Mouse (Mus musculus): ENCODE measurements around the gene Eef1akmt1.

DNA sequence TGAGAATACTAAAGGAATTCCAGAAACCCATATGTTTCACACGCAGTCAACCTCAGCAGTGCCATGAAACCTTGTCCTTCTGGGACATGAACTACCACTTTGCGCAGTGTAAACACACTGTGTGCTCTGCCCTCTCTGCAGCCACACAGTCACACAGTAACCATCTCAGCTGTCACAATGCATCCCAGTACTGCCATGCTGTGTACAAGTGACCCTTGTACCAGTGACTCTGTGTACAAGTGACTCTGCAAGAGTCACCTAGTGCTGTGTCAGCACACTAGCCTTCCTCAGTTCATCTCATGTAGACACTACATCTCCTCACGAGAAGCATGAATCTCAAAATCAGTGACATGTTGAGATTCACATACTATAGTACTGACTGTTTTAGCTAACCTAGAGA lies 38.8 kb downstream of the Eef1akmt1 start:
- TF ChIP-seq TAL1 (IDR thresholded peaks at IDR 0.05; ENCODE audit: low read length) (no peak), GATA1 (IDR thresholded peaks at IDR 0.05; ENCODE audit: low read length) (no peak)
